10 mouse cellular contexts compared by ENCODE assay signal in genomic region chr2:127518273-127518672, GRCm38 (mm10). TPM values are rescaled to one million over a fixed set of nuclear protein-coding genes. Genes with fewer than 3 reads are reported as not detected.
DNase-seq lines count a peak whose midpoint lies in the region; ATAC-seq and TF ChIP-seq lines count a peak whose summit lies in the region.
"Had no signal": no experiment of that assay in that cellular context is flagged by ENCODE, and none has a peak within 500 bp of the region (broad histone marks: within the 10 kb centered on the region; RNA-seq: fewer than 3 reads in every experiment).

No protein-coding gene starts in this region.

- ATAC-seq in stomach, postnatal 0 days (ENCODE audit: low FRiP score, low TSS enrichment) = peak; percentile 49; the same call in 1 of the 2 replicates
- ATAC-seq in erythroblast, adult 5-6 weeks (replicated peaks; ENCODE audit: low FRiP score, poor library complexity, severe bottlenecking) = no peak

- WGBS in stomach, postnatal 0 days = 28% methylated on average over 3 of the region's 3 CpGs

- TF ChIP-seq EP300 in stomach, postnatal 0 days (optimal IDR thresholded peaks at IDR 0.05) = no peak

- no peak overlapping the region for H3K9ac ChIP-seq in stomach, postnatal 0 days (ENCODE audit: low read length)

- peak overlapping the region; percentile 96 for H3K27ac ChIP-seq in layer of hippocampus, adult 2 months
- no peak overlapping the region for H3K27ac ChIP-seq in stomach, postnatal 0 days (replicated peaks)

- no peaks in the 10 kb centered on the region for H3K36me3 ChIP-seq in stomach, postnatal 0 days (ENCODE audit: control insufficient read depth, insufficient read depth, low read length)

- no peaks in the 10 kb centered on the region for H3K27me3 ChIP-seq in stomach, postnatal 0 days (ENCODE audit: control insufficient read depth, insufficient read depth, low read length)

- no peak overlapping the region for H3K4me2 ChIP-seq in stomach, postnatal 0 days (replicated peaks; ENCODE audit: low read depth)

- TF ChIP-seq CTCF in layer of hippocampus, adult 2 months (conservative IDR thresholded peaks at IDR 0.05) = no peak
- TF ChIP-seq CTCF in stomach, postnatal 0 days (IDR thresholded peaks at IDR 0.05; ENCODE audit: low read depth) = no peak

- H3K9me3 ChIP-seq in stomach, postnatal 0 days (ENCODE audit: control insufficient read depth, low read length) = no peaks in the 10 kb centered on the region

- DNase-seq in adrenal gland, adult 2 months = peak; percentile 10
- no peak for DNase-seq in adrenal gland, postnatal 4 days (ENCODE audit: low spot score in 2 of 2)
- peak; percentile 52 to 72 for DNase-seq in layer of hippocampus, adult 2 months (ENCODE audit: low spot score in 2 of 2)
- no peak for DNase-seq in layer of hippocampus, postnatal 14 days (ENCODE audit: low spot score in 2 of 2)
- peak; percentile 61 to 75 for DNase-seq in frontal cortex, adult 2 months (ENCODE audit: extremely low spot score in 1 of 2, low spot score in 1 of 2)
- no peak for DNase-seq in stomach, postnatal 0 days (ENCODE audit: low spot score)
- no peak for DNase-seq in ovary, postnatal 14 days (ENCODE audit: low spot score)
- DNase-seq: kidney, postnatal 25 days; lung, adult 2 months had no signal

- peak overlapping the region; percentile 61 for H3K4me3 ChIP-seq in layer of hippocampus, adult 2 months
- H3K4me3 ChIP-seq in stomach, postnatal 0 days (ENCODE audit: low read depth, low read length) = no peak overlapping the region

- H3K4me1 ChIP-seq in stomach, postnatal 0 days (replicated peaks; ENCODE audit: control insufficient read depth, insufficient read depth) = no peaks in the 10 kb centered on the region; the same call in 1 of the 2 replicates

RNA-seq across cellular contexts. Expression of gene Kcnip3, which starts 3.6 kb away (rescaled TPM):
- total RNA-seq in adrenal gland, adult 2 months (2021) = 1 to 10 TPM; 4.2 to 6.4 TPM
- polyA plus RNA-seq in adrenal gland, adult 2 months (2012; rRNA removed) = 6.4 and 6.9 TPM in 2 replicates
- 1 to 10 TPM; 5.1 to 5.4 TPM for total RNA-seq in adrenal gland, postnatal 4 days (2021)
- 10 to 100 TPM; 63.6 to 66.4 TPM for total RNA-seq in layer of hippocampus, adult 2 months (2021)
- 10 to 100 TPM; 56.0 to 57.3 TPM for total RNA-seq in layer of hippocampus, postnatal 14 days (2021)
- polyA plus RNA-seq in frontal cortex, adult 2 months (2012; rRNA removed) = 87.8 and 92.9 TPM in 2 replicates
- polyA plus RNA-seq in stomach, postnatal 0 days (2015; fragmentation: Nextera tagmentation; extraction: Ambion mirVana) = 1.2 TPM in 2 replicates
- 2.3 and 10.8 TPM in 2 replicates for total RNA-seq in erythroblast, adult 5-6 weeks (2015; ENCODE audit: low replicate concordance)
- 1.2 and 1.7 TPM in 2 replicates for total RNA-seq in erythroblast, adult 5-6 weeks (2017; ENCODE audit: low replicate concordance)

RNA-seq across cellular contexts. Expression of gene Prom2, which starts 23.0 kb away (rescaled TPM):
- total RNA-seq in adrenal gland, adult 2 months (2021) = under 1 TPM; 0.37 to 0.83 TPM
- 0.42 and 0.63 TPM in 2 replicates for polyA plus RNA-seq in adrenal gland, adult 2 months (2012; rRNA removed)
- total RNA-seq in adrenal gland, postnatal 4 days (2021) = under 1 TPM; 0.34 to 0.81 TPM
- total RNA-seq in layer of hippocampus, adult 2 months (2021) = under 1 TPM; 0.08 to 0.10 TPM
- under 1 TPM in 1 of 2 experiments, not detected in 1; 0.38 TPM for total RNA-seq in layer of hippocampus, postnatal 14 days (2021)
- polyA plus RNA-seq in frontal cortex, adult 2 months (2012; rRNA removed) = 0.29 and 0.50 TPM in 2 replicates
- polyA plus RNA-seq in stomach, postnatal 0 days (2015; fragmentation: Nextera tagmentation; extraction: Ambion mirVana) = 17.2 and 20.5 TPM in 2 replicates
- total RNA-seq in erythroblast, adult 5-6 weeks (2015; ENCODE audit: low replicate concordance) = not detected in 2 replicates
- total RNA-seq in erythroblast, adult 5-6 weeks (2017; ENCODE audit: low replicate concordance) = not detected in 2 replicates

Comparison
In these comparisons a context has a peak if more than half of its experiments do, and no peak if none do; other contexts are left out.
1. DNase-seq: peak in adrenal gland, adult 2 months (single experiment), layer of hippocampus, adult 2 months (2 of 2) and frontal cortex, adult 2 months (2 of 2); none in adrenal gland, postnatal 4 days (0 of 2), layer of hippocampus, postnatal 14 days (0 of 2), stomach, postnatal 0 days (single experiment) and ovary, postnatal 14 days (single experiment).
2. RNA of gene Kcnip3, which starts 3.6 kb away (total RNA-seq): 63.6 to 66.4 TPM in layer of hippocampus, adult 2 months and 56.0 to 57.3 TPM in layer of hippocampus, postnatal 14 days; 1.2 to 10.8 TPM in erythroblast, adult 5-6 weeks, 4.2 to 6.4 TPM in adrenal gland, adult 2 months and 5.1 to 5.4 TPM in adrenal gland, postnatal 4 days; every median in the first group is over 4 times any median in the second.